Mouse (Mus musculus) C2C12 (cell line): ENCODE data around the gene Ptpn13. TPM values are rescaled to one million over a fixed set of nuclear protein-coding genes. Genes with fewer than 3 reads are reported as not detected.

ENCODE experiments used
- H3K27me3 ChIP-seq: one replicate; pipeline ENCODE4 v1.6.1; 2011; ENCODE audit not compliant: control insufficient read depth, insufficient read depth, insufficient read length
- H3K36me3 ChIP-seq: one replicate; pipeline ENCODE4 v1.6.1; 2011; ENCODE audit not compliant: control insufficient read depth, insufficient read depth
- H3K4me3 ChIP-seq: one replicate; pipeline ENCODE4 v1.5.1; 2011; ENCODE audit warnings: mild to moderate bottlenecking, control low read depth; ENCODE audit not compliant: poor library complexity, insufficient read depth, severe bottlenecking
- H3K79me2 ChIP-seq: one replicate; pipeline ENCODE4 v1.6.1; 2011; ENCODE audit not compliant: control insufficient read depth, insufficient read depth
- H3K79me3 ChIP-seq: one replicate; pipeline ENCODE4 v1.6.1; 2011; ENCODE audit warnings: low read depth, control low read depth
- H3ac ChIP-seq: one replicate; pipeline ENCODE3; 2011; ENCODE audit warnings: low read depth; ENCODE audit not compliant: control insufficient read depth, insufficient read length
- CEBPB ChIP-seq: IDR thresholded peaks from one replicate; pipeline ENCODE4 v1.6.1; 2011; ENCODE audit warnings: low read depth, mild to moderate bottlenecking, control low read depth, moderate library complexity
- CTCF ChIP-seq: IDR thresholded peaks from one replicate; pipeline ENCODE4 v1.5.1; 2011; ENCODE audit not compliant: control insufficient read depth, insufficient read depth, insufficient read length
- FOSL1 ChIP-seq: IDR thresholded peaks from one replicate; pipeline ENCODE4 v1.8.0; 2011; ENCODE audit warnings: mild to moderate bottlenecking, low read length; ENCODE audit not compliant: poor library complexity, insufficient read depth, severe bottlenecking
- MAX ChIP-seq: IDR thresholded peaks from one replicate; pipeline ENCODE4 v1.6.1; 2011; ENCODE audit warnings: mild to moderate bottlenecking, control low read depth
- MYOD1 ChIP-seq: IDR thresholded peaks from one replicate; pipeline ENCODE4 v1.6.1; 2011; ENCODE audit warnings: low read depth; ENCODE audit not compliant: control insufficient read depth, insufficient read length
- MYOG ChIP-seq: IDR thresholded peaks from one replicate; pipeline ENCODE4 v1.6.1; 2011; ENCODE audit not compliant: control insufficient read depth, insufficient read length; ENCODE audit errors: extremely low read depth
- USF1 ChIP-seq: IDR thresholded peaks from one replicate; pipeline ENCODE4 v1.6.1; 2011; ENCODE audit warnings: low read depth, mild to moderate bottlenecking, control low read depth, moderate library complexity
- polyA plus RNA-seq: library from polyadenylated mRNA; unstranded; fragments of >200 nt; fragmentation: generic; extraction: Trizol; gene quantifications from one replicate; pipeline ENCODE4 v1.2.1, GENCODE M21; 2012; ENCODE audit warnings: missing spikeins

Ptpn13 gene
- polyA plus RNA-seq, 1 experiment = 1.8 TPM

DNA sequence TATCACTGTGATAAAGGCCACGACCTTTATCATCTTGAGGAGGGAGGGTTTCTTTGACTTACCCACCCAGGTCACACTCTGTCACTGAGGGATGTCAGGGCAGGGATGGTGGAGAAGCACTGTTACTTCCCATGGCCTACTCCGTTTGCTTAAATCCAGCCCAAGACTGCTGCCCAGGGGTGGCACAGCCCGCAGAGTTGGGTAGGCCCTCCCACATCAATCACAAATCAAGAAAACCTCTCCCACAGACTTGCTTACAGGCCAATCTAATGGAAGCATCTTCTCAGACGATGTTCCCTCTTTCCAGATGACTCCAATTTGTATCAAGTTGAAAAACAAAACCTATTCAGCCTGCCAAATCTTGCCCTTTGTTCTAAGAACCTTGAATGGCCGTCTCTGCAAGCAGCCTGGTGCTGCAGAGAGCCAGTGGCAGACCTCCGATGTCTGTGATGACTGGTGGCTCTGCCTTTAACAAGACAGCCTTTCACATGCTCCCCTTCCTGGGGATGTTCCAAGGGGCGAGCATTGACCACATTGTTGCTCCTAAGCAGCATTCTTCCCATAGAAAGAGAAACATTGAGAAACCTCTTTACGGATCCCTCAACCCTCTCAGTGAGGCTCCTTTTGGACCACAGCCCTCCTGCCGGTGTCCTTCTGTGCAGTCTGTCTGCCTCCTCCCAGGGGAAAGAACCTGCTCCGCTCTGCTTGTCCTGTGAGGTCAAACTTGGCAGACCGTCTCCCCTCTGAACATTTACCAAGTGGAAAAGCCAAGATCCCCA lies 178.3 kb downstream of the Ptpn13 start:
- no peak overlapping the region for H3ac ChIP-seq
- H3K27me3 ChIP-seq = peaks cover 4% of the 10 kb centered on the region
- no peaks in the 10 kb centered on the region for H3K36me3 ChIP-seq
- H3K4me3 ChIP-seq = no peak overlapping the region
- TF ChIP-seq CTCF (no peak), MYOD1 (no peak), FOSL1 (no peak)
- H3K79me2 ChIP-seq = no peaks in the 10 kb centered on the region
- H3K79me3 ChIP-seq = no peaks in the 10 kb centered on the region

- Histone ChIP-seq H3K36me3 (no peaks in the 10 kb centered on the region), H3K79me2 (no peaks in the 10 kb centered on the region), H3ac (no peak overlapping the region), H3K4me3 (no peak overlapping the region), H3K79me3 (no peaks in the 10 kb centered on the region), H3K27me3 (peaks cover 7% of the 10 kb centered on the region)
- TF ChIP-seq CEBPB (no peak), MYOD1 (no peak), USF1 (no peak), FOSL1 (no peak), MAX (no peak), MYOG (no peak), CTCF (no peak)
Observed at GRCm38 (mm10) chr5:103605707-103606106, 180.7 kb downstream of the Ptpn13 start.

GRCm38 (mm10) chr5:103610148-103610547 lies 185.2 kb downstream of the Ptpn13 start:
- Histone ChIP-seq H3K27me3 (peaks cover 7% of the 10 kb centered on the region), H3K79me2 (no peaks in the 10 kb centered on the region), H3K79me3 (no peaks in the 10 kb centered on the region), H3K36me3 (no peaks in the 10 kb centered on the region), H3K4me3 (no peak overlapping the region), H3ac (no peak overlapping the region)
- TF ChIP-seq CEBPB = no peak
- TF ChIP-seq USF1 = no peak
- TF ChIP-seq MYOD1 = no peak
- TF ChIP-seq FOSL1 = no peak
- no peak for TF ChIP-seq MYOG
- no peak for TF ChIP-seq CTCF
- no peak for TF ChIP-seq MAX

DNA sequence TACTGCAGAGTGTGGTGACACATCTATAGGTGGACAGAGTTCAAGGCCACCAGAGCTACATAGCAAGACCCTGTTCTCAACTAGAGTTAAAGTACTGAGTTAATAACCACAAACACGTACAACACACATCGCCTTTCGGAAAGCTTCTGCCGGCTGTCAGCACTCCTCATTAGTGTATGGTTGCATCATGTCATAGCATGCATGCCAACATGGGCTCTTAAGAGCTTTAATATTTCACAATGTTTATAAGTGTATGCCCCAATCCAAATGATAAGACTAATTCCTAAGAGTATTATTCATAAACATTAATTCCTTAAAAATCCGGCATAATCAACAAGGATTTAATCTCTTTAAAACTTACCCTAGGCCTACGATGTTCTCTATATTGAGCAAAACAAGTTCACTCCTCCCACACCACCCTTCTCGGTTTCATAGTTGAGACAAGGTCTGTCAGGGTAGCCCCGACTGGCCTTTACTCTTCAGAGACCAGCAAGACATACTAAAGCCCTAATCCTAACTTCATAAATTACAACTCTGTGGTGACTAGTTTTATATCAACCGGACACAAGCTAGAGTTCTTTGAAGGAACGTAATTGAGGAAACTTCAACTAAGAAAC lies 186.0 kb downstream of the Ptpn13 start:
- Histone ChIP-seq H3ac (no peak overlapping the region), H3K79me2 (no peaks in the 10 kb centered on the region), H3K27me3 (peaks cover 7% of the 10 kb centered on the region), H3K79me3 (no peaks in the 10 kb centered on the region), H3K4me3 (no peak overlapping the region), H3K36me3 (no peaks in the 10 kb centered on the region)
- TF ChIP-seq MAX (no peak), FOSL1 (no peak), CEBPB (no peak), MYOG (no peak), USF1 (no peak), CTCF (no peak), MYOD1 (no peak)

DNA sequence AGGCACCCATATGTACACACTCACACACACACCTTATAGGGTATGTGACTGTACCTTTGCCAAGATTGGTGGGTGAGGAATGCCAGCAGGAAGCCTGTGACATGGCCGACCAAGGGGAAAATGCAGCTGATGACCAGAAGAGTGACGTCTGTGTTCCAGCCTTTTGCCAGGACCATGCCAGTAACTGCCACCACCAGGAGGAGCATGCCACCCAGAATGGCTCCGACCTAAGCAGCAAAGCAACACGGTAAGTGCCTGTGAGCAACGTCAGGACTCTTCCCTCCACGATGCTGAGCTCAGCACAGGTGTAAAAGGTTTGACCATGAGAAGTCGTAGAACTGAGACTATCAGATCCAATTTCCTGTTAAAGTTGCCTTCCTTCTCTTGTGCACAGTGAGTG lies 187.3 kb downstream of the Ptpn13 start:
- Histone ChIP-seq H3K79me2 (no peaks in the 10 kb centered on the region), H3K36me3 (no peaks in the 10 kb centered on the region), H3K4me3 (no peak overlapping the region), H3K27me3 (peaks cover 7% of the 10 kb centered on the region), H3ac (no peak overlapping the region), H3K79me3 (no peaks in the 10 kb centered on the region)
- no peak for TF ChIP-seq MYOD1
- TF ChIP-seq USF1 = no peak
- no peak for TF ChIP-seq CTCF
- no peak for TF ChIP-seq MAX
- no peak for TF ChIP-seq FOSL1
- TF ChIP-seq CEBPB = no peak
- no peak for TF ChIP-seq MYOG

DNA sequence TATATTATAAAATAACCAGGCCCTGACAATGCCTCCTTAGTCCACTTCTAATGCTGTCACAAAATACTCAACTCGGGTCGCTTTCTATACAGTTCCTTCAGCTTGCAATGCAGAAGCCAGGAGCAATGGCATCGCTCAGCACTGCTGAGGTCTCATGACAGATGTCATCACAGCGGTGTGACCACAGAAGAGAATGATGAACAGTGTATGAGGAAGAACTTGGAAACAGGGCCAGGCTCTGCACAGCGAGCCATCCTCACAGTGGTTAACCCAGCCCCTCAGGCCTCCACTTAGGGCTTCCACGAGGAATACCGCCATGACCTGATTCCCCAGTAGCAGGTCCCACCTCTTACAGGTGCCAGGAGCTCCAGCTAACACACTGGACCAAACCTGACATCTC lies 189.4 kb downstream of the Ptpn13 start:
- Histone ChIP-seq H3K79me2 (no peaks in the 10 kb centered on the region), H3K27me3 (no peaks in the 10 kb centered on the region), H3K4me3 (no peak overlapping the region), H3ac (no peak overlapping the region), H3K79me3 (no peaks in the 10 kb centered on the region), H3K36me3 (no peaks in the 10 kb centered on the region)
- TF ChIP-seq MAX (no peak), USF1 (no peak), MYOD1 (no peak), CTCF (no peak), FOSL1 (no peak), CEBPB (no peak), MYOG (no peak)
